Comparison of ENCODE assay signal across 10 mouse cellular contexts in genomic region chr12:82394118-82394861, GRCm38 (mm10).
DNase-seq lines count a peak whose midpoint lies in the region; ATAC-seq lines count a peak whose summit lies in the region.
"Had no signal": no experiment of that assay in that cellular context is flagged by ENCODE, and none has a peak within 500 bp of the region (broad histone marks: within the 10 kb centered on the region; RNA-seq: fewer than 3 reads in every experiment).

No protein-coding gene starts in this region.

- no peaks in the 10 kb centered on the region for H3K36me3 ChIP-seq in forebrain, embryonic 15.5 days
- H3K36me3 ChIP-seq in forebrain, embryonic 12.5 days (replicated peaks) = peaks cover 19% of the 10 kb centered on the region
- peaks cover 27% of the 10 kb centered on the region for H3K36me3 ChIP-seq in limb, embryonic 12.5 days
- H3K36me3 ChIP-seq in limb, embryonic 10.5 days = peaks cover 21% of the 10 kb centered on the region
- H3K36me3 ChIP-seq in megakaryocyte, embryonic 14.5 days (replicated peaks; ENCODE audit: low read length) = peaks cover 68% of the 10 kb centered on the region
- no peaks in the 10 kb centered on the region for H3K36me3 ChIP-seq in midbrain, embryonic 16.5 days (ENCODE audit: control insufficient read depth, insufficient read depth, low read length)

- no peak overlapping the region for H3K4me3 ChIP-seq in forebrain, embryonic 15.5 days
- no peak overlapping the region for H3K4me3 ChIP-seq in forebrain, embryonic 12.5 days (replicated peaks)
- H3K4me3 ChIP-seq in limb, embryonic 12.5 days (replicated peaks) = no peak overlapping the region
- no peak overlapping the region for H3K4me3 ChIP-seq in limb, embryonic 10.5 days
- peak overlapping the region; percentile 80 for H3K4me3 ChIP-seq in megakaryocyte, embryonic 14.5 days (replicated peaks)
- H3K4me3 ChIP-seq in midbrain, embryonic 16.5 days (ENCODE audit: low read depth, low read length) = no peak overlapping the region
- H3K4me3 ChIP-seq: embryonic facial prominence, embryonic 13.5 days had no signal

- H3K9me3 ChIP-seq in forebrain, embryonic 15.5 days = no peaks in the 10 kb centered on the region
- no peaks in the 10 kb centered on the region for H3K9me3 ChIP-seq in forebrain, embryonic 12.5 days
- no peaks in the 10 kb centered on the region for H3K9me3 ChIP-seq in limb, embryonic 12.5 days
- no peaks in the 10 kb centered on the region for H3K9me3 ChIP-seq in limb, embryonic 10.5 days (replicated peaks)
- no peaks in the 10 kb centered on the region for H3K9me3 ChIP-seq in megakaryocyte, embryonic 14.5 days
- no peaks in the 10 kb centered on the region for H3K9me3 ChIP-seq in midbrain, embryonic 16.5 days (replicated peaks; ENCODE audit: control insufficient read depth, low read length, poor library complexity, severe bottlenecking)
- H3K9me3 ChIP-seq: embryonic facial prominence, embryonic 13.5 days had no signal

- H3K4me2 ChIP-seq in forebrain, embryonic 15.5 days (replicated peaks) = no peak overlapping the region
- no peak overlapping the region for H3K4me2 ChIP-seq in forebrain, embryonic 12.5 days
- H3K4me2 ChIP-seq in limb, embryonic 12.5 days = no peak overlapping the region
- H3K4me2 ChIP-seq in midbrain, embryonic 16.5 days (ENCODE audit: low read length) = no peak overlapping the region
- H3K4me2 ChIP-seq: embryonic facial prominence, embryonic 13.5 days had no signal

- peak; percentile 63 for ATAC-seq in forebrain, embryonic 15.5 days (replicated peaks)
- no peak for ATAC-seq in forebrain, embryonic 12.5 days (ENCODE audit: low FRiP score)
- no peak for ATAC-seq in limb, embryonic 12.5 days (ENCODE audit: insufficient number of reproducible peaks, insufficient read depth, low FRiP score, low TSS enrichment, low read depth)
- ATAC-seq in midbrain, embryonic 16.5 days = no peak

- 36% methylated on average over 8 of the region's 8 CpGs for WGBS in forebrain, embryonic 15.5 days
- WGBS in forebrain, embryonic 12.5 days = 50% methylated on average over 8 of the region's 8 CpGs
- 49% methylated on average over 8 of the region's 8 CpGs for WGBS in limb, embryonic 12.5 days
- 58% methylated on average over 8 of the region's 8 CpGs for WGBS in limb, embryonic 10.5 days
- 69% methylated on average over 8 of the region's 8 CpGs for WGBS in midbrain, embryonic 16.5 days

- peaks cover 17% of the 10 kb centered on the region for H3K4me1 ChIP-seq in forebrain, embryonic 15.5 days
- peaks cover 9% of the 10 kb centered on the region for H3K4me1 ChIP-seq in forebrain, embryonic 12.5 days
- H3K4me1 ChIP-seq in limb, embryonic 12.5 days (replicated peaks) = peaks cover 5% of the 10 kb centered on the region; the same call in 1 of the 2 replicates
- peaks cover 8% of the 10 kb centered on the region; the same call in 1 of the 2 replicates for H3K4me1 ChIP-seq in limb, embryonic 10.5 days
- H3K4me1 ChIP-seq in megakaryocyte, embryonic 14.5 days = peaks cover 48% of the 10 kb centered on the region
- H3K4me1 ChIP-seq in midbrain, embryonic 16.5 days (ENCODE audit: control insufficient read depth, insufficient read depth, low read length) = no peaks in the 10 kb centered on the region

- H3K9ac ChIP-seq in forebrain, embryonic 15.5 days (replicated peaks) = no peak overlapping the region
- no peak overlapping the region for H3K9ac ChIP-seq in forebrain, embryonic 12.5 days
- H3K9ac ChIP-seq in limb, embryonic 12.5 days (replicated peaks) = no peak overlapping the region
- no peak overlapping the region for H3K9ac ChIP-seq in midbrain, embryonic 16.5 days (ENCODE audit: low read depth, low read length)
- H3K9ac ChIP-seq: embryonic facial prominence, embryonic 13.5 days had no signal

- no peak for DNase-seq in limb, embryonic 10.5 days (ENCODE audit: low spot score)
- DNase-seq in T-cell, adult 2 months (ENCODE audit: low spot score) = peak; percentile 4
- DNase-seq in urinary bladder, postnatal 10 days (ENCODE audit: low spot score) = no peak
- DNase-seq: lung, postnatal 4 days had no signal

- H3K27ac ChIP-seq in forebrain, embryonic 15.5 days (replicated peaks) = peak overlapping the region; percentile 59
- no peak overlapping the region for H3K27ac ChIP-seq in forebrain, embryonic 12.5 days
- H3K27ac ChIP-seq in limb, embryonic 12.5 days = peak overlapping the region; percentile 13; the same call in 1 of the 2 replicates
- H3K27ac ChIP-seq in limb, embryonic 10.5 days = no peak overlapping the region
- H3K27ac ChIP-seq in midbrain, embryonic 16.5 days (ENCODE audit: low read length) = no peak overlapping the region
- H3K27ac ChIP-seq: embryonic facial prominence, embryonic 13.5 days had no signal

- no peaks in the 10 kb centered on the region for H3K27me3 ChIP-seq in forebrain, embryonic 15.5 days
- no peaks in the 10 kb centered on the region for H3K27me3 ChIP-seq in forebrain, embryonic 12.5 days
- H3K27me3 ChIP-seq in limb, embryonic 12.5 days = no peaks in the 10 kb centered on the region
- H3K27me3 ChIP-seq in limb, embryonic 10.5 days (ENCODE audit: low read depth, poor library complexity, severe bottlenecking) = no peaks in the 10 kb centered on the region
- H3K27me3 ChIP-seq in megakaryocyte, embryonic 14.5 days (replicated peaks) = peaks cover 2% of the 10 kb centered on the region
- no peaks in the 10 kb centered on the region for H3K27me3 ChIP-seq in midbrain, embryonic 16.5 days (ENCODE audit: control insufficient read depth, insufficient read depth, low read depth, low read length)
- H3K27me3 ChIP-seq: embryonic facial prominence, embryonic 13.5 days had no signal

Comparison
In these comparisons a context has a peak if more than half of its experiments do, and no peak if none do; other contexts are left out.
1. H3K27ac ChIP-seq: peak in forebrain, embryonic 15.5 days (single experiment) and limb, embryonic 12.5 days (single experiment); none in forebrain, embryonic 12.5 days (single experiment), limb, embryonic 10.5 days (single experiment) and midbrain, embryonic 16.5 days (single experiment).